Mouse (Mus musculus) neural tube, embryonic 11.5 days (tissue): ENCODE measurements at regions not wholly inside any gene's neighbourhood (a gene's known extent, or its start where the extent isn't known, plus 50 kb on each side); places are given as distances from the start of the nearest gene placed in this dataset.

ENCODE experiments used
- ATAC-seq: fragments of 200-750 bp; cut with Nextera tagmentation; 2 replicates; pipeline ENCODE4 v1.8.0; 2017; ENCODE audit warnings: moderate number of reproducible peaks, mild to moderate bottlenecking, moderate TSS enrichment, moderate library complexity; ENCODE audit not compliant: insufficient read depth, low FRiP score, low TSS enrichment
- DNase-seq: peaks from one replicate; pipeline ENCODE4 v3.0.0-alpha.2; 2015; ENCODE audit warnings: low spot score
- H3K27ac ChIP-seq: fragments of 300-500 bp; sonication (generic); 2 replicates; pipeline ENCODE4 v1.5.1; 2014; ENCODE audit warnings: low read depth, mild to moderate bottlenecking, low read length
- H3K27me3 ChIP-seq: fragments of 300-500 bp; sonication (generic); 2 replicates; pipeline ENCODE4 v1.6.1; 2014; ENCODE audit warnings: mild to moderate bottlenecking, low read length, mixed read lengths; ENCODE audit not compliant: control insufficient read depth, insufficient read depth
- H3K36me3 ChIP-seq: fragments of 300-500 bp; sonication (generic); 2 replicates; pipeline ENCODE4 v1.6.1; 2014; ENCODE audit warnings: mild to moderate bottlenecking, low read length, moderate library complexity, mixed read lengths; ENCODE audit not compliant: control insufficient read depth, insufficient read depth
- H3K4me1 ChIP-seq: fragments of 300-500 bp; sonication (generic); 2 replicates; pipeline ENCODE4 v1.6.1; 2014; ENCODE audit warnings: low read length, mixed read lengths; ENCODE audit not compliant: control insufficient read depth, insufficient read depth
- H3K4me2 ChIP-seq: fragments of 300-500 bp; sonication (generic); 2 replicates; pipeline ENCODE4 v1.6.1; 2014; ENCODE audit warnings: low read depth, mild to moderate bottlenecking, moderate library complexity
- H3K4me3 ChIP-seq: fragments of 300-500 bp; sonication (generic); 2 replicates; pipeline ENCODE4 v1.5.1; 2014; ENCODE audit warnings: low read depth, low read length
- H3K9ac ChIP-seq: fragments of 300-500 bp; sonication (generic); 2 replicates; pipeline ENCODE4 v1.6.1; 2014; ENCODE audit warnings: mild to moderate bottlenecking, low read length
- H3K9me3 ChIP-seq: fragments of 300-500 bp; sonication (generic); 2 replicates; pipeline ENCODE4 v1.6.1; 2016; ENCODE audit warnings: low read length; ENCODE audit not compliant: control insufficient read depth
- WGBS: fragments of 180-500 bp; shearing (Covaris S2); extraction: QIAGEN DNeasy Blood & Tissue Kit; methylation state at CpG from one replicate; pipeline ENCODE4 v1.1.7; 2014; 5-methylcytosine and 5-hydroxymethylcytosine counted together

DNA sequence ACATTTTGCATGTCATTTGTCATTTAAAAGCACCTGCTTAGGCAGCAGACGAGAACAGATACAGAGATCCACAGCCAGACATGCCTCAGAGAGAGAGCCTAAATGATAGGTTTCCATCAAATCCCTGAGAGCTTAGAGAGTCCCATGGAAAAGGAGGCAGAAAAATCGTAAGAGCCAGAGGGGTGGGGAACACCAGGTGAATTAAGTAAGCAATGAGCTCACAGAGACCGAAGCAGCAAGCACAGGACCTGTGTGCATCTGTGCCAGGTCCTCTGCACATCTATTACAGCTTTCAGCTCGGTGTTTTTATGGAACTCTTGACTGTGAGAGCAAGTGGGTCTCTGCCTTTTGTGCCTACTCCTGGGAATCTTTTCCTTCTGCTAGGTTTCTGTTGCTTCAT, 1416.1 kb downstream of the Slc22a22 start:
- H3K27ac ChIP-seq = no peak overlapping the region
- no peaks in the 10 kb centered on the region for H3K9me3 ChIP-seq
- H3K4me2 ChIP-seq = no peak overlapping the region
- no peaks in the 10 kb centered on the region for H3K4me1 ChIP-seq
- no peak overlapping the region for H3K9ac ChIP-seq
- 73% methylated on average over 4 of the region's 4 CpGs for WGBS
- H3K4me3 ChIP-seq = no peak overlapping the region
- H3K27me3 ChIP-seq = no peaks in the 10 kb centered on the region
- ATAC-seq (no peak), DNase-seq (no peak)
- H3K36me3 ChIP-seq = no peaks in the 10 kb centered on the region

DNA sequence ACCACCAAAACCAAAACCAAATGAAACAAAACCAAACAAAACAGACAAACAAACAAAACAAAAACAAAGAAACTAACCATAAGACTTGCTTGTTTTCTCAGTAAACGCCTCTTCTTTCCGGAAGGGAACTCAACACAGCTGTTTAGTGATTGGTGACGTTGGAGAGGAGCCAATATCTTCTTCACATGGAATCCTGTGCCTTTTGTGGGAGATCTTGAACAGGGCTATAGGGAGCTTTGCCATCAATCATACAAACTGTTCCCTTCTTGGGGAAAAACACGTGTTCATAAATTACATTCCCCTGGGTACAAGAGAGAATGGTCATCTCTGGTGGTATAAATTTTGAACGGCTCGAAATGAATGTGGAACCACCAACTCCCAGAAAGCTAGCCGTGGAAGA, 1426.7 kb downstream of the Slc22a22 start:
- DNase-seq (no peak), ATAC-seq (no peak; the same call in 1 of the 2 replicates)
- no peak overlapping the region for H3K4me2 ChIP-seq
- H3K4me1 ChIP-seq = no peaks in the 10 kb centered on the region
- no peak overlapping the region for H3K4me3 ChIP-seq
- no peaks in the 10 kb centered on the region for H3K27me3 ChIP-seq
- H3K9ac ChIP-seq = no peak overlapping the region
- WGBS = 63% methylated on average over 7 of the region's 7 CpGs
- no peaks in the 10 kb centered on the region for H3K36me3 ChIP-seq
- H3K27ac ChIP-seq = no peak overlapping the region
- H3K9me3 ChIP-seq = no peaks in the 10 kb centered on the region

DNA sequence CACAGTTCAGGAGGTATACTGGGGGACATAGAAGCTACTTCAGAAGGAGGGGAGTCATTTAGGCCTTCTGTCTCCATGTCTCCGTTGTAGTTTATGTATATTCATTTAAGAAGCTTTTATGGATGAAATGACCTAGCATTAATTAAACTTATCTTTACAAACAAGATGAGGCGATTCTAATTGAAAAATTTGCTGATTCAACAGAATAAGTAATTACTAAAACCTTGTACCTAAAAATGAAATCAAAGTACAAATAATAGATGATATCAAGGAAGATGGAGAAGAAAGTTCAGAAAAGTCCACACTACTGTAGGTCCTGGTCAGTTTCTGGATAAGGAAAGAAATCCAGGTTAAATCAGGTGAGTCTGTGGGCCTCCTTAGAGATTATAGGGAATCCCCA, 1429.6 kb downstream of the Slc22a22 start:
- H3K4me3 ChIP-seq = no peak overlapping the region
- 88% methylated on average over 2 of the region's 2 CpGs for WGBS

DNA sequence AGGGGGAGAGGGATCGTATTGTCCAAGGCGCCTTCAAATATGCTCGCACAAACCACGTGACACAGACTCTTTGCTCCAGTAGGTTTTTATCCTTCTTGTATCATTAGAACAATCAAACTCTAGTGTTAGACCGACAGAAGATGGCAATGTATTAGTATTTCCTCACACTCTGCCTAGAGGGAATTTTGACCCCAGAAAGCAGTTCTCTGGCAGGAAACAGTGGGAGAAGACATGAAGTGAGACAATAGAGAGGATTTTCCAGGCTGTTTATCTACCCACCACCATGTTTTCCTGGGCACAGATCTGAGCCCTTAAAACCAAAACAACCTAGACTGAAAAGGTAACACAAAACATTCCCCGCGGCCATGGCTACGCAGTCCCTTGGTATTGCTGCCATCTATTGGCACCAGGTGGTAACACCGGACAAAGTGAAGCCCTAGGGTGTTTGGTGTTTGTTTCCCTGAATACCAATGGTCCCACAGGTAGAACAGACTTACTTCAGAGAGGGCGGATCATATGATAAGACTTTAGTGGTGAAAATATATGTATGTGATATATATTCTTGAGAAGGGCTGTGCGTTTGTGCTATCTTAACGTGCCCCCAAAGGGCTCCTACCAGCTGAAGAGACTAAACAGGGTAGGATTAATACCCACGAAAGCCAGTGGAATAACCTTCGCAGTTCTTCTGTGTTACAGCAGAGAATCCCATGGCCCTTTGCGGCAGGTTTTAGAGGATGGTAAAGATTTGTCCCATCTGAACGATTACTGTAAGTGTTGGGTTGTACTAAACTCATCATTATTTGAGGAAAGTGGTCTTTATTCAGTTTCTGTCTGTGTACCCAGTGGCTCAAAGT, 1430.5 kb downstream of the Slc22a22 start:
- H3K36me3 ChIP-seq = no peaks in the 10 kb centered on the region
- no peaks in the 10 kb centered on the region for H3K27me3 ChIP-seq
- H3K27ac ChIP-seq = no peak overlapping the region
- no peak overlapping the region for H3K9ac ChIP-seq
- H3K4me1 ChIP-seq = no peaks in the 10 kb centered on the region
- no peak overlapping the region for H3K4me3 ChIP-seq
- 36% methylated on average over 16 of the region's 16 CpGs for WGBS
- peak; percentile 79 for DNase-seq
- no peaks in the 10 kb centered on the region for H3K9me3 ChIP-seq
- peak overlapping the region; percentile 30 for H3K4me2 ChIP-seq
- ATAC-seq = peak; percentile 77

More for the DNA sequence above, 1429.6 kb downstream of the Slc22a22 start:
- H3K27ac ChIP-seq = no peak overlapping the region
- no peaks in the 10 kb centered on the region for H3K4me1 ChIP-seq
- no peak overlapping the region for H3K4me2 ChIP-seq
- H3K9me3 ChIP-seq = no peaks in the 10 kb centered on the region
- DNase-seq (no peak), ATAC-seq (no peak)
- H3K36me3 ChIP-seq = no peaks in the 10 kb centered on the region
- no peaks in the 10 kb centered on the region for H3K27me3 ChIP-seq
- H3K9ac ChIP-seq = no peak overlapping the region

DNA sequence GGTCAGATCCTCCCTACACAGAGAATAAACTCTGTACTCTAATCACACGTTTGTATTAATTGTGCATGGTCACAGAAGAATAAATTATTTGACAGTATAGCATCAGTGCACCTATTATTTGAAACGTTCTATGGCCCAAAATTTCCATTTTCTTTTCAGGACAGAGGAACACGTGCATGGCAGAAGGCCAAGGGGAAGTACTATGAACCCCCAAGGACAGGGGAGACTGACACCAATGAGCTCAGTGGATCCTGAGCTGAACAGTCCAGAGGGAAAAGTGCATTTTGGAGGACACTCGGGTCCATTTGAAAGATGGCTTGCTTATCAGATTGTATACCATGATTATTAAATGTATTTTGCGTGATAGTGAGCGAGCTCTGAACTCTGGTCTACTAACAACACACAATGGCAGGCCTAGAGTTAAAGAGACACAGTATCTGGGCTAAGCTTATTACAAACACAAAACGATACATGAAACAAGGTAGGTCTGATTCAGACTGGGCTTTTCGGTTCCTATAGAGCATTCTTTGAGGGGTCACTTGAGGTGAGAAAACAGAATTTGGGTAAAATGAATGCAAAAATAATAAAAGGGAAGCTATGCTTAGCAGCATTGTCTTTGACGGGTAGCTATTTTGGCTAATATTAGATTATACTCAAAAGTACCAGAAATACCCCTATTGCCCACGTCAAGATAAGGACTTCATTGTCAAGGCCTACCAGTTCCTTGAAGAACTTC, 1431.7 kb downstream of the Slc22a22 start:
- H3K27ac ChIP-seq = no peak overlapping the region
- WGBS = 88% methylated on average over 10 of the region's 10 CpGs
- no peak overlapping the region for H3K4me3 ChIP-seq
- H3K4me1 ChIP-seq = no peaks in the 10 kb centered on the region
- H3K9ac ChIP-seq = no peak overlapping the region
- H3K9me3 ChIP-seq = no peaks in the 10 kb centered on the region
- ATAC-seq = no peak
- H3K27me3 ChIP-seq = no peaks in the 10 kb centered on the region
- no peak overlapping the region for H3K4me2 ChIP-seq
- DNase-seq = no peak
- H3K36me3 ChIP-seq = no peaks in the 10 kb centered on the region

DNA sequence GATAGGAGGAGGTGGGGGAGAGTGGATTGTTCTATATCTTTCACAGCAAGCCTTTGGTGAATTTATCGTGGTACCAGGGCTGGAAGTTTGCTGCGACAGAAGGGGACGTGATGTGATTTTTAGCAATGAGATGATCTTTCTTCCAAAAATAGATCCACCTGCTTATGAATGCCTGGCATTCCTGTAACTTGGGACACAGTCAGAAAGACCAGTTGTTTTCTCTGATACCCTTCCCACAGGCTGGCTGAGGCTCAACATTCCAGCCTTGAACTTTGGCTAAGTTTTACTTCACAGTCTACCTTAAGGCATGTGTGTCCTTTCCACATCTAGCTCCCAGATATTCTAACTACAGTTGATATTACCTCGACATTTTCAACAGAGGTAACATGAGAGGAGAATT, 1434.1 kb downstream of the Slc22a22 start:
- Histone ChIP-seq H3K9me3 (no peaks in the 10 kb centered on the region), H3K9ac (no peak overlapping the region), H3K4me1 (no peaks in the 10 kb centered on the region), H3K36me3 (no peaks in the 10 kb centered on the region), H3K4me3 (no peak overlapping the region), H3K27me3 (no peaks in the 10 kb centered on the region), H3K27ac (no peak overlapping the region), H3K4me2 (no peak overlapping the region)
- DNase-seq (no peak), ATAC-seq (no peak)
- WGBS = 88% methylated on average over 4 of the region's 4 CpGs

DNA sequence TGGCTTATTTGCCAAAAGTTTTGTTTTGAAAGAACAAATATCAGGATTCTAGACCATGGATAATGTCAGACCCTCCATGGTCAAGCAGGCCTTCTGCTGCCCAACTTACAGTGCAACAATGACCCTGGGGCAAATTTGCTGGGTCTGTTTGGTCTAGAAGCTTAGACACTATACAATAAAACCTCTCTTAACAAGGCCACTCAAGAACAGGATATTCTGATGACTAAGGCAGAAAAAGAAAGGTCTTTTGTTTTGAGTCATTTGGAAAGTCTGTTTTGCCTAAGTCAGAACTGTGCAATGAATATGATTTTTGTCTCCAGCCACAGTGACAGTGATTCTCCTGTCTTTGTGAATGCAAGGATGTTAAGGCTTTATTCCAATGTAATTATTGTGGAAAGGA, 1435.0 kb downstream of the Slc22a22 start:
- Histone ChIP-seq H3K36me3 (no peaks in the 10 kb centered on the region), H3K9ac (no peak overlapping the region), H3K27ac (no peak overlapping the region), H3K4me1 (no peaks in the 10 kb centered on the region), H3K27me3 (no peaks in the 10 kb centered on the region), H3K4me3 (no peak overlapping the region), H3K4me2 (no peak overlapping the region), H3K9me3 (no peaks in the 10 kb centered on the region)
- DNase-seq (no peak), ATAC-seq (no peak)

DNA sequence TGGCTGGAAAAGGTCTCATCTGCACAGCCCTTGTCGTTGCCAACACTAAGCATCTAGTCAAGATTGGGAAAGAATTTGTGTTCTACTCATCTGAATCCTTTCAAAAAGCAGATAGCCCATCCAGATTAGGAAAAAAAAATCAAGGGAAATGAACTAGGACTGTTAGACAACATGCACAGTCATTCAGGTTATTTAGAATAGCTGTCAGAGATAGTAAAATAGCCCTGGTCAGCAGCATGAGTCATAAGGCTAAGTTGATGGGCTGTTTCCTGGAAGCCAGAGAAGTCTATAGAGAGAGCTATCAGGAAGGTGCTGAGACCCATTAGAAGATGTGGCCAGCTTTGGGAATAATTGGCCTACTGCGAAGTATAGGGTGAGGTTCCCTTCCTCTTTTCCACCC, 1447.4 kb downstream of the Slc22a22 start:
- ATAC-seq (no peak), DNase-seq (no peak)
- Histone ChIP-seq H3K4me3 (no peak overlapping the region), H3K4me1 (no peaks in the 10 kb centered on the region), H3K36me3 (no peaks in the 10 kb centered on the region), H3K9me3 (0 out of 2 replicates have a peak, but pooled peaks cover 3% of the 10 kb centered on the region), H3K27me3 (no peaks in the 10 kb centered on the region), H3K4me2 (no peak overlapping the region), H3K27ac (no peak overlapping the region), H3K9ac (no peak overlapping the region)
- 83% methylated on average over 2 of the region's 2 CpGs for WGBS
